Mouse (Mus musculus) neural tube, embryonic 15.5 days (tissue): ENCODE measurements around the gene Cspg5. TPM values are rescaled to one million over a fixed set of nuclear protein-coding genes. Genes with fewer than 3 reads are reported as not detected.
A peak's percentile ranks its signal among the peaks of the same experiment; 100 is the strongest.

ENCODE experiments used
- ATAC-seq: fragments of 200-750 bp; cut with Nextera tagmentation; 2 replicates; pipeline ENCODE4 v1.8.0; 2017; ENCODE audit warnings: mild to moderate bottlenecking, moderate TSS enrichment, moderate library complexity; ENCODE audit not compliant: low FRiP score
- H3K27ac ChIP-seq: fragments of 300-500 bp; sonication (generic); replicated peaks from 2 replicates; pipeline ENCODE4 v1.5.1; 2015; ENCODE audit warnings: mild to moderate bottlenecking, inconsistent platforms
- H3K27me3 ChIP-seq: fragments of 300-500 bp; sonication (generic); replicated peaks from 2 replicates; pipeline ENCODE4 v1.6.1; 2015; ENCODE audit warnings: inconsistent platforms
- H3K36me3 ChIP-seq: fragments of 300-500 bp; sonication (generic); 2 replicates; pipeline ENCODE4 v1.6.1; 2015; ENCODE audit warnings: inconsistent platforms
- H3K4me1 ChIP-seq: fragments of 300-500 bp; sonication (generic); 2 replicates; pipeline ENCODE4 v1.6.1; 2015; ENCODE audit warnings: inconsistent platforms
- H3K4me2 ChIP-seq: fragments of 300-500 bp; sonication (generic); 2 replicates; pipeline ENCODE4 v1.6.1; 2015; ENCODE audit warnings: inconsistent platforms, mild to moderate bottlenecking, moderate library complexity
- H3K4me3 ChIP-seq: fragments of 300-500 bp; sonication (generic); replicated peaks from 2 replicates; pipeline ENCODE4 v1.5.1; 2015; ENCODE audit warnings: mild to moderate bottlenecking, inconsistent platforms
- H3K9ac ChIP-seq: fragments of 300-500 bp; sonication (generic); replicated peaks from 2 replicates; pipeline ENCODE4 v1.6.1; 2015; ENCODE audit warnings: mild to moderate bottlenecking, inconsistent platforms
- H3K9me3 ChIP-seq: fragments of 300-500 bp; sonication (generic); replicated peaks from 2 replicates; pipeline ENCODE4 v1.6.1; 2016; ENCODE audit warnings: inconsistent platforms
- WGBS: fragments of 180-500 bp; shearing (Covaris S2); methylation state at CpG from one replicate; pipeline ENCODE4 v1.1.7; 2015; ENCODE audit warnings: mixed read lengths; 5-methylcytosine and 5-hydroxymethylcytosine counted together
- polyA plus RNA-seq: library from polyadenylated mRNA; unstranded; fragments of >200 nt; fragmentation: Nextera tagmentation; extraction: Ambion mirVana; gene quantifications from 2 replicates; pipeline ENCODE4 v1.2.1, GENCODE M21; 2015

The Cspg5 gene
- polyA plus RNA-seq, 1 experiment from 2014 or later, result 180 TPM

DNA sequence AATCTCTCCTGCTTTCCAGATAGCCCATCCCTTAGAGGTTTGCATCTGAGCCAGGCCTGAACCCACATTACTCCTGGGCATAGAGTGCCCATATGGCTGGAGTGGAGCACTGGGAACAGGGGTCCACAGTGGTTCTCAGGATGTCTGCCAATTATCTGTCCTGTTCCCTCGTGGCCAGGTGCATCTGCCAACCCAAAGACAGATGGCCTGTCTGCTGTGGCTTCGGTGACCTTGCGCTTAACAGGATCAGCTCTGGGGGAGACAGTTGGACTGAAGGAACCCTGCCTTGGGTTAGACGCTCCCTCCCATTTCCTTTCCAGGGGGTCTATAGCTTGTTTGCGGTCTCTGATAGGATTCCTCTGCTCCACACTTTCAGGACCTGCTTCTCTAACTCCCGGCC is 15.1 kb downstream of the Cspg5 start:
- WGBS, result 68% methylated on average over 6 of the region's 6 CpGs
- H3K9ac ChIP-seq, result no peak overlapping the region
- no peaks in the 10 kb centered on the region for H3K27me3 ChIP-seq
- H3K27ac ChIP-seq, result no peak overlapping the region
- H3K36me3 ChIP-seq, result peaks cover 46% of the 10 kb centered on the region
- H3K4me3 ChIP-seq, result no peak overlapping the region
- no peaks in the 10 kb centered on the region for H3K9me3 ChIP-seq
- H3K4me1 ChIP-seq, result peaks cover 16% of the 10 kb centered on the region
- no peak overlapping the region for H3K4me2 ChIP-seq
- ATAC-seq, result no peak

DNA sequence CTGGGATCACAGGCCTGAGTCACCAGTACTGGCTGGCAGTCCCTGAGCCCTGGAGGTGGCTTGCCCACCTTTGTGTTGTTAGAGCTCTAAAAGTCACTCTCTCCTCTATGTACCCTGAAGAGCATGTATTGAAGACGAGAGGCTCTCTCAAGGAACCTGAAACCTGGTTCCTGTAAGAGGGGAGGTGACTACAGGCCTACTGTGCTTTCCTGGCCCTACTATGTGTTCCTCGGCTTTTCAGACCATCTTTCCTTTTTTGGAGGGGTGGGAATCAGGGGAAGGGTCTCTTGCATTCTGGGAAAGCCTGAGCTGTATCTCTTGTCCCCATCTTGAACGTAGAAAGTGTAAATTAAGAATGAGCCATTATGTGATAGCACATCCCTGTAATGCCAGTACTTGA is 15.5 kb downstream of the Cspg5 start:
- H3K9me3 ChIP-seq, result no peaks in the 10 kb centered on the region
- H3K27me3 ChIP-seq, result no peaks in the 10 kb centered on the region
- peaks cover 47% of the 10 kb centered on the region for H3K36me3 ChIP-seq
- no peak overlapping the region for H3K4me3 ChIP-seq
- ATAC-seq, result no peak
- WGBS, result 91% methylated on average over 3 of the region's 3 CpGs
- no peak overlapping the region for H3K9ac ChIP-seq
- H3K4me1 ChIP-seq, result peaks cover 16% of the 10 kb centered on the region
- no peak overlapping the region for H3K4me2 ChIP-seq
- no peak overlapping the region for H3K27ac ChIP-seq

GRCm38 (mm10) chr9:110263181-110263580 is 19.6 kb downstream of the Cspg5 start:
- Histone ChIP-seq H3K27ac (no peak overlapping the region), H3K4me1 (no peaks in the 10 kb centered on the region), H3K36me3 (peaks cover 42% of the 10 kb centered on the region), H3K4me2 (no peak overlapping the region), H3K27me3 (no peaks in the 10 kb centered on the region), H3K9me3 (no peaks in the 10 kb centered on the region), H3K4me3 (no peak overlapping the region), H3K9ac (no peak overlapping the region)
- 46% methylated on average over 8 of the region's 8 CpGs for WGBS
- no peak for ATAC-seq

- no peak for ATAC-seq
- no peak overlapping the region for H3K27ac ChIP-seq
- peaks cover 32% of the 10 kb centered on the region for H3K36me3 ChIP-seq
- H3K4me3 ChIP-seq, result no peak overlapping the region
- WGBS, result 79% methylated on average over 9 of the region's 9 CpGs
- H3K4me1 ChIP-seq, result no peaks in the 10 kb centered on the region
- no peak overlapping the region for H3K9ac ChIP-seq
- no peaks in the 10 kb centered on the region for H3K9me3 ChIP-seq
- H3K27me3 ChIP-seq, result no peaks in the 10 kb centered on the region
- no peak overlapping the region for H3K4me2 ChIP-seq
These were observed 21.4 kb downstream of the Cspg5 start for GRCm38 (mm10) chr9:110264991-110265390.

GRCm38 (mm10) chr9:110268416-110268815 is 24.8 kb downstream of the Cspg5 start:
- Histone ChIP-seq H3K9me3 (no peaks in the 10 kb centered on the region), H3K4me1 (no peaks in the 10 kb centered on the region), H3K27ac (no peak overlapping the region), H3K9ac (no peak overlapping the region), H3K4me2 (no peak overlapping the region), H3K4me3 (no peak overlapping the region), H3K36me3 (peaks cover 3% of the 10 kb centered on the region; the same call in 1 of the 2 replicates), H3K27me3 (no peaks in the 10 kb centered on the region)
- no peak for ATAC-seq
- 91% methylated on average over 10 of the region's 10 CpGs for WGBS

GRCm38 (mm10) chr9:110272330-110272729 is 28.7 kb downstream of the Cspg5 start:
- H3K9ac ChIP-seq, result no peak overlapping the region
- no peak overlapping the region for H3K27ac ChIP-seq
- ATAC-seq, result no peak
- no peaks in the 10 kb centered on the region for H3K4me1 ChIP-seq
- no peak overlapping the region for H3K4me2 ChIP-seq
- H3K27me3 ChIP-seq, result no peaks in the 10 kb centered on the region
- no peaks in the 10 kb centered on the region for H3K36me3 ChIP-seq
- no peak overlapping the region for H3K4me3 ChIP-seq
- no peaks in the 10 kb centered on the region for H3K9me3 ChIP-seq
- 95% methylated on average over 3 of the region's 3 CpGs for WGBS

- Histone ChIP-seq H3K4me1 (no peaks in the 10 kb centered on the region), H3K27ac (no peak overlapping the region), H3K36me3 (no peaks in the 10 kb centered on the region), H3K4me2 (no peak overlapping the region), H3K9ac (no peak overlapping the region), H3K27me3 (no peaks in the 10 kb centered on the region), H3K4me3 (no peak overlapping the region), H3K9me3 (no peaks in the 10 kb centered on the region)
- WGBS, result 81% methylated on average over 4 of the region's 4 CpGs
- no peak for ATAC-seq
These were observed 29.9 kb downstream of the Cspg5 start for GRCm38 (mm10) chr9:110273507-110273906.

DNA sequence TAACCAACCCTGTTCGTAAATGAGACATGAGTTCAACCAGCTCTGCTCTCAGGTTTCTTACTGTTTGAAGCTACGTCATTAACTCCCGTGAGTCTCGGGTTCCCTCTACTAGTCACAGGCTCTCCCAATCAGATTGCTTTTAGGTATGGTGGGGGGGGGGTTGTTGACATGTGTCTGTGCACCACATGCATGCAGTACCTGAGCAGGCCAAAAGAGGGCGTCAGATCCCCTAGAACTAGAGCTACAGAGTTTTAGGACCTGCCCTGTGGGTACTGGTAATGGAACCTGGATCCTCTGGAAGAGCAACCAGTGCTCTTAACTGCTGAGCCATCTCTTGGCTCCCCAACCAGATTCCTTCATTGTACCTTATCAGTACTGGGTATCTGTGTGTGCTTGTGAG is 32.3 kb downstream of the Cspg5 start:
- 82% methylated on average over 5 of the region's 5 CpGs for WGBS
- Histone ChIP-seq H3K27me3 (no peaks in the 10 kb centered on the region), H3K4me2 (no peak overlapping the region), H3K9ac (no peak overlapping the region), H3K9me3 (no peaks in the 10 kb centered on the region), H3K36me3 (no peaks in the 10 kb centered on the region), H3K4me1 (no peaks in the 10 kb centered on the region), H3K27ac (no peak overlapping the region), H3K4me3 (no peak overlapping the region)
- ATAC-seq, result no peak

- no peaks in the 10 kb centered on the region for H3K9me3 ChIP-seq
- no peak for ATAC-seq
- H3K9ac ChIP-seq, result no peak overlapping the region
- H3K4me3 ChIP-seq, result no peak overlapping the region
- H3K27ac ChIP-seq, result no peak overlapping the region
- H3K36me3 ChIP-seq, result no peaks in the 10 kb centered on the region
- H3K4me1 ChIP-seq, result no peaks in the 10 kb centered on the region
- WGBS, result 62% methylated on average over 8 of the region's 8 CpGs
- H3K4me2 ChIP-seq, result no peak overlapping the region
- H3K27me3 ChIP-seq, result no peaks in the 10 kb centered on the region
These were observed 33.9 kb downstream of the Cspg5 start for GRCm38 (mm10) chr9:110277431-110277881.

- no peak for ATAC-seq
- peaks cover 3% of the 10 kb centered on the region; the same call in 1 of the 2 replicates for H3K4me1 ChIP-seq
- H3K9ac ChIP-seq, result no peak overlapping the region
- no peak overlapping the region for H3K27ac ChIP-seq
- 93% methylated on average over 10 of the region's 10 CpGs for WGBS
- no peak overlapping the region for H3K4me3 ChIP-seq
- H3K4me2 ChIP-seq, result no peak overlapping the region
- no peaks in the 10 kb centered on the region for H3K36me3 ChIP-seq
- H3K9me3 ChIP-seq, result no peaks in the 10 kb centered on the region
- H3K27me3 ChIP-seq, result no peaks in the 10 kb centered on the region
These were observed 40.6 kb downstream of the Cspg5 start for GRCm38 (mm10) chr9:110284075-110284697.

DNA sequence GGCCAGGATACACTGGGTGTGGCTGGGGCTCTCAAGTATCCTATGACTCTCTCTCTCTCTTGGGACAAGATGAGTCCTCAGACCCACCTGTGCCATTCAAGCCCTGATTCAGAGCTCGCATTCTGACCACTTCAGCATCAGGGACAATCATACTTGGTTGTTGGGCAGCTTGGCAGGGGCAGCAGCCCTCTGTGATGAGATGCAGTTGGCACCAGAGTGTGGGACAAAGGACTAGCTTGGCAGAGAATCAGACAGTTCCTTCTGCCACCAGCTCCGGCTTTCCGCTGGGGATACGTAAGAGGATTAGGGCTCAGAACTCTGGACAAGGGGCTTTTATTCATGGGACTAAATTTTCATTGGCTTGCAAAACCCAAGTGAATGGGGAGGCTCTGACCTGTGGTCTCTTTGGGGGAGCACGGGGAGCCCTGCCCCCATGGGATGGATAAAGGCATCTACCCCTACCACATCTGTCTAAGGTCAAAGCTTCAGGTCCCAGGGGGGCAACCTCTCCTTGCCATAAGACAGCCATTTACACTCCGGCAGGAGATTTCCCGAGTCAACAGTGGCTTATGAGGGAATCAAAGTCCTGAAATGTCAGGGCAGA is 43.8 kb downstream of the Cspg5 start:
- 66% methylated on average over 7 of the region's 7 CpGs for WGBS
- peaks cover 3% of the 10 kb centered on the region; the same call in 1 of the 2 replicates for H3K4me1 ChIP-seq
- H3K36me3 ChIP-seq, result no peaks in the 10 kb centered on the region
- H3K9me3 ChIP-seq, result no peaks in the 10 kb centered on the region
- H3K27me3 ChIP-seq, result no peaks in the 10 kb centered on the region
- no peak; the same call in 1 of the 2 replicates for ATAC-seq
- H3K9ac ChIP-seq, result no peak overlapping the region
- no peak overlapping the region for H3K4me3 ChIP-seq
- no peak overlapping the region for H3K4me2 ChIP-seq
- 0 out of 2 replicates have a peak overlapping the region, but pooled peaks have one; percentile 18 for H3K27ac ChIP-seq

DNA sequence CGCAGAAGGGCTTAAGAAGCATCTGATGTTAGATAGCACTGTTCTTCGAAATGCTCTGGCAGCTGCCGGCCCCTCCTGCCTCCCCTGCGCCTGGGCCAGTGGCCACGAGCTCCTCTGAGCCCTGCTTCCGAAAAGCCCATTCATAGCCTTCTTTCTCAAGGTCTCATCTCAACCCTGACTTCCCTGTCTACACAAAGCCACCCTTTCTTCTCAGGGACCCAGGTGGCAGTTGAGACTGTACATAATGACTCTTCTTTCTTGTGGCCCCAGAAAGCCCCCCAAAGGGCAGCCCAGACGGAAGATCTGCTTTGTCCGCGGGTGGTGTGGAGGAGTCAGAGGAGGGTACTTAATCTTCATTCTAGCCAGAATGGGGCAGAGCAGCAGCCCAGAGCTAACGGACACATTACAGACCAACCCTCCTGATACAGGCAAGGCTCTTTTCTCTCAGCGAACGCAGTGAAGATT is 49.7 kb downstream of the Cspg5 start:
- no peak overlapping the region for H3K4me2 ChIP-seq
- 49% methylated on average over 12 of the region's 12 CpGs for WGBS
- H3K9me3 ChIP-seq, result no peaks in the 10 kb centered on the region
- H3K4me3 ChIP-seq, result no peak overlapping the region
- H3K27ac ChIP-seq, result no peak overlapping the region
- 0 out of 2 replicates have a peak, but pooled peaks have one; percentile 15 for ATAC-seq
- no peak overlapping the region for H3K9ac ChIP-seq
- no peaks in the 10 kb centered on the region for H3K36me3 ChIP-seq
- peaks cover 10% of the 10 kb centered on the region; the same call in 1 of the 2 replicates for H3K4me1 ChIP-seq
- no peaks in the 10 kb centered on the region for H3K27me3 ChIP-seq
